Mouse (Mus musculus) liver, adult 2 months (tissue): Measurements from ENCODE around the gene Wt1.

Experiments used
- CTCF ChIP-seq: fragments of 200-500 bp; IDR thresholded peaks from 2 replicates; pipeline ENCODE4 v1.5.1; 2011; ENCODE audit warnings: low read depth, low read length, control low read depth
- POLR2A ChIP-seq: fragments of 200-500 bp; IDR thresholded peaks from 2 replicates; pipeline ENCODE4 v1.6.1; 2011; ENCODE audit warnings: low read length, control low read depth; ENCODE audit not compliant: insufficient read depth; ENCODE audit errors: extremely low read depth

- TF ChIP-seq CTCF (no peak), POLR2A (no peak)
Observed at GRCm38 (mm10) chr2:105123431-105123830, 2.9 kb upstream of the Wt1 start.
